Mouse (Mus musculus) WW6 (cell line): ENCODE results near the gene Rln1.

Experiments
- DNase-seq: peaks from one replicate; pipeline ENCODE4 v3.0.0-alpha.2; 2013; ENCODE audit warnings: low read depth, low spot score

The Rln1 gene

GRCm38 (mm10) chr19:29334068-29334745 lies at the start of gene Rln1:
Gene Rln1, minus strand, starts transcription at chr19:29334670.
- no peak for DNase-seq

GRCm38 (mm10) chr19:29383368-29383767 lies 48.9 kb upstream of the Rln1 start:
- no peak for DNase-seq

- DNase-seq: no peak
Measured at GRCm38 (mm10) chr19:29379839-29380603, 45.6 kb upstream of the Rln1 start.

- no peak for DNase-seq
Measured at GRCm38 (mm10) chr19:29376382-29376781, 41.9 kb upstream of the Rln1 start.

GRCm38 (mm10) chr19:29374947-29375346 lies 40.5 kb upstream of the Rln1 start:
- no peak for DNase-seq

GRCm38 (mm10) chr19:29373438-29373837 lies 39.0 kb upstream of the Rln1 start:
- DNase-seq: no peak

- no peak for DNase-seq
Measured at GRCm38 (mm10) chr19:29372621-29373020, 38.2 kb upstream of the Rln1 start.

- no peak for DNase-seq
Measured at GRCm38 (mm10) chr19:29372138-29372537, 37.7 kb upstream of the Rln1 start.

- DNase-seq: no peak
Measured at GRCm38 (mm10) chr19:29371284-29372081, 37.0 kb upstream of the Rln1 start.

- no peak for DNase-seq
Measured at GRCm38 (mm10) chr19:29370545-29371283, 36.2 kb upstream of the Rln1 start.

GRCm38 (mm10) chr19:29370112-29370511 lies 35.6 kb upstream of the Rln1 start:
- DNase-seq: no peak

- no peak for DNase-seq
Measured at GRCm38 (mm10) chr19:29368671-29369309, 34.3 kb upstream of the Rln1 start.

- no peak for DNase-seq
Measured at GRCm38 (mm10) chr19:29368041-29368440, 33.6 kb upstream of the Rln1 start.

GRCm38 (mm10) chr19:29366969-29367622 lies 32.6 kb upstream of the Rln1 start, which contains the start of the genes Plgrkt and Cd274:
Gene Plgrkt, minus strand, starts transcription at chr19:29367390.
Gene Cd274, plus strand, starts transcription at chr19:29367455.
- no peak for DNase-seq

GRCm38 (mm10) chr19:29366226-29366968 lies 31.9 kb upstream of the Rln1 start:
- no peak for DNase-seq

- no peak for DNase-seq
Measured at GRCm38 (mm10) chr19:29365105-29365504, 30.6 kb upstream of the Rln1 start.

GRCm38 (mm10) chr19:29364076-29364475 lies 29.6 kb upstream of the Rln1 start:
- DNase-seq: no peak

- DNase-seq: no peak
Measured at GRCm38 (mm10) chr19:29363557-29363956, 29.1 kb upstream of the Rln1 start.

- DNase-seq: no peak
Measured at GRCm38 (mm10) chr19:29362173-29362930, 27.9 kb upstream of the Rln1 start.
